Mouse (Mus musculus): ENCODE measurements around the gene Thap3. TPM values are rescaled to one million over a fixed set of nuclear protein-coding genes. Genes with fewer than 3 reads are reported as not detected.
"Not testable (repeated sequence)": the region's sequence is repeated elsewhere in the genome, so short reads cannot be mapped to it uniquely, and the experiment has no call there.

The Thap3 gene
- total RNA-seq (2022) = 10 to 100 TPM; 30.4 to 33.6 (median 32.1) TPM

- peak; percentile 63 to 70 for DNase-seq (ENCODE audit: low spot score in 2 of 2)
Measured at GRCm38 (mm10) chr4:151988342-151989109, at the start of gene Thap3. TSS of gene Thap3 (minus strand) at chr4:151988997.

GRCm38 (mm10) chr4:152038225-152038984 is 49.6 kb upstream of the Thap3 start, which contains the start of gene Tas1r1:
TSS of gene Tas1r1 (minus strand) at chr4:152038568.
- DNase-seq (ENCODE audit: low spot score in 2 of 2) = peak in 1 of 2 experiments; percentile 37

GRCm38 (mm10) chr4:152036464-152036863 is 47.7 kb upstream of the Thap3 start:
- not testable (repeated sequence) for DNase-seq (ENCODE audit: low spot score in 2 of 2)

GRCm38 (mm10) chr4:152032922-152033321 is 44.1 kb upstream of the Thap3 start:
- DNase-seq (ENCODE audit: low spot score in 2 of 2) = no peak

- DNase-seq (ENCODE audit: low spot score in 2 of 2) = no peak
Measured at GRCm38 (mm10) chr4:152029997-152030396, 41.2 kb upstream of the Thap3 start.

- no peak for DNase-seq (ENCODE audit: low spot score in 2 of 2)
Measured at GRCm38 (mm10) chr4:152029087-152029486, 40.3 kb upstream of the Thap3 start.

- no peak for DNase-seq (ENCODE audit: low spot score in 2 of 2)
Measured at GRCm38 (mm10) chr4:152028456-152028855, 39.7 kb upstream of the Thap3 start.

- peak; percentile 91 to 95 for DNase-seq (ENCODE audit: low spot score in 2 of 2)
Measured at GRCm38 (mm10) chr4:152027524-152027923, 38.7 kb upstream of the Thap3 start, which contains the start of gene Zbtb48. TSS of gene Zbtb48 (minus strand) at chr4:152027671.

- no peak for DNase-seq (ENCODE audit: low spot score in 2 of 2)
Measured at GRCm38 (mm10) chr4:152026751-152027508, 38.1 kb upstream of the Thap3 start.

GRCm38 (mm10) chr4:152024525-152024924 is 35.7 kb upstream of the Thap3 start:
- DNase-seq (ENCODE audit: low spot score in 2 of 2) = peak in 1 of 2 experiments; percentile 2

- no peak for DNase-seq (ENCODE audit: low spot score in 2 of 2)
Measured at GRCm38 (mm10) chr4:152022506-152022905, 33.7 kb upstream of the Thap3 start.

GRCm38 (mm10) chr4:152021568-152022097 is 32.8 kb upstream of the Thap3 start:
- DNase-seq (ENCODE audit: low spot score in 2 of 2) = no peak

- DNase-seq (ENCODE audit: low spot score in 2 of 2) = no peak
Measured at GRCm38 (mm10) chr4:152020024-152020423, 31.2 kb upstream of the Thap3 start.

GRCm38 (mm10) chr4:152019073-152019472 is 30.3 kb upstream of the Thap3 start:
- no peak for DNase-seq (ENCODE audit: low spot score in 2 of 2)

GRCm38 (mm10) chr4:152013036-152013813 is 24.4 kb upstream of the Thap3 start:
- peak; percentile 32 to 54 for DNase-seq (ENCODE audit: low spot score in 2 of 2)

GRCm38 (mm10) chr4:152012109-152012508 is 23.3 kb upstream of the Thap3 start:
- no peak for DNase-seq (ENCODE audit: low spot score in 2 of 2)

GRCm38 (mm10) chr4:152011171-152011760 is 22.5 kb upstream of the Thap3 start:
- DNase-seq (ENCODE audit: low spot score in 2 of 2) = no peak

GRCm38 (mm10) chr4:152010707-152011134 is 21.9 kb upstream of the Thap3 start:
- no peak for DNase-seq (ENCODE audit: low spot score in 2 of 2)

GRCm38 (mm10) chr4:152010091-152010706 is 21.4 kb upstream of the Thap3 start:
- peak; percentile 50 to 71 for DNase-seq (ENCODE audit: low spot score in 2 of 2)

All from gastrocnemius, adult 8-10 months (tissue).